Mouse (Mus musculus): ENCODE measurements at regions not wholly inside any gene's neighbourhood (a gene's known extent, or its start where the extent isn't known, plus 50 kb on each side); places are given as distances from the start of the nearest gene placed in this dataset.

DNA sequence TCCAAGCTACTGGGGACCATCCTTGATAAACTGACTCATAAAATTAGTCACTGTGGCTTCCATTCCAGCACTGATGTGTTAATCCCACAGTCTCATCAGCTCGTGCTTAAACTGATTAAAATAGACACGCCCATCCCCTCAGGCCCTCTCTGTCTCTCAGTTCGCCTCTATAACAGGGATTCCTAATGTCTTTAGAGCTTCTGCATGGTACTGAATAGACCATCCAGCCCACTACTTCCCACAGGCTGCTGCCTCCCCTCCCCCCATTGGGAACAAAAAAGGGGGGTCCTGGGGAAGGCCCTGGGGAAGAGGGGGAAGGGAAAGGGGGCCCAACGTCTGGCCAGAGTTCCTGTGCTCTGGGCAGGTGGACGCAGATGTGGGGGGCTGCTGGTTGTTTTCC, 119.7 kb upstream of the Kctd3 start:
- TF ChIP-seq CTCF (IDR thresholded peaks at IDR 0.05; ENCODE audit: borderline replicate concordance, insufficient read depth, low read length) (no peak), POLR2A (IDR thresholded peaks at IDR 0.05; ENCODE audit: low read depth, low read length) (no peak)
